Mouse (Mus musculus) heart, embryonic 15.5 days (tissue): ENCODE measurements around the gene Acvr1. TPM values are rescaled to one million over a fixed set of nuclear protein-coding genes. Genes with fewer than 3 reads are reported as not detected.

ENCODE experiments used
- ATAC-seq: fragments of 200-750 bp; cut with Nextera tagmentation; replicated peaks from 2 replicates; pipeline ENCODE4 v1.8.0; 2017; ENCODE audit warnings: low read depth, moderate TSS enrichment; ENCODE audit not compliant: insufficient number of reproducible peaks, insufficient read depth, low FRiP score
- H3K27ac ChIP-seq: fragments of 300-500 bp; sonication (generic); 2 replicates; pipeline ENCODE4 v1.5.1; 2015; ENCODE audit warnings: mild to moderate bottlenecking, inconsistent platforms
- H3K27me3 ChIP-seq: fragments of 300-500 bp; sonication (generic); 2 replicates; pipeline ENCODE4 v1.6.1; 2015; ENCODE audit warnings: inconsistent platforms
- H3K36me3 ChIP-seq: fragments of 300-500 bp; sonication (generic); 2 replicates; pipeline ENCODE4 v1.6.1; 2015; ENCODE audit warnings: mild to moderate bottlenecking, inconsistent platforms
- H3K4me1 ChIP-seq: fragments of 300-500 bp; sonication (generic); replicated peaks from 2 replicates; pipeline ENCODE4 v1.6.1; 2015; ENCODE audit warnings: inconsistent platforms
- H3K4me2 ChIP-seq: fragments of 300-500 bp; sonication (generic); 2 replicates; pipeline ENCODE4 v1.6.1; 2015; ENCODE audit warnings: inconsistent platforms, mild to moderate bottlenecking, moderate library complexity
- H3K4me3 ChIP-seq: fragments of 300-500 bp; sonication (generic); 2 replicates; pipeline ENCODE4 v1.5.1; 2015; ENCODE audit warnings: mild to moderate bottlenecking, inconsistent platforms
- H3K9ac ChIP-seq: fragments of 300-500 bp; sonication (generic); 2 replicates; pipeline ENCODE4 v1.6.1; 2015; ENCODE audit warnings: mild to moderate bottlenecking, inconsistent platforms
- H3K9me3 ChIP-seq: fragments of 300-500 bp; sonication (generic); replicated peaks from 2 replicates; pipeline ENCODE4 v1.6.1; 2016; ENCODE audit warnings: inconsistent platforms
- WGBS: fragments of 180-500 bp; shearing (Covaris S2); methylation state at CpG from one replicate; pipeline ENCODE4 v1.1.7; 2015; ENCODE audit warnings: mixed read lengths; 5-methylcytosine and 5-hydroxymethylcytosine counted together
- polyA plus RNA-seq: library from polyadenylated mRNA; unstranded; fragments of >200 nt; fragmentation: Nextera tagmentation; extraction: Ambion mirVana; gene quantifications from 2 replicates; pipeline ENCODE4 v1.2.1, GENCODE M21; 2015

The Acvr1 gene
- polyA plus RNA-seq, 1 experiment from 2014 or later, result 8.8 TPM

GRCm38 (mm10) chr2:58533521-58534001, 33.4 kb downstream of the Acvr1 start:
- Histone ChIP-seq H3K4me1 (peaks cover 86% of the 10 kb centered on the region), H3K36me3 (no peaks in the 10 kb centered on the region), H3K27me3 (no peaks in the 10 kb centered on the region), H3K27ac (peak overlapping the region; percentile 76), H3K9me3 (no peaks in the 10 kb centered on the region), H3K4me3 (no peak overlapping the region), H3K9ac (no peak overlapping the region), H3K4me2 (0 out of 2 replicates have a peak overlapping the region, but pooled peaks have one; percentile 2)
- ATAC-seq, result no peak
- WGBS, result 33% methylated on average over 7 of the region's 7 CpGs

- peak overlapping the region; percentile 35 for H3K4me2 ChIP-seq
- no peaks in the 10 kb centered on the region for H3K9me3 ChIP-seq
- ATAC-seq, result peak; percentile 86
- WGBS, result 16% methylated on average over 10 of the region's 10 CpGs
- H3K4me1 ChIP-seq, result peaks cover 90% of the 10 kb centered on the region
- H3K27ac ChIP-seq, result peak overlapping the region; percentile 76
- H3K36me3 ChIP-seq, result no peaks in the 10 kb centered on the region
- no peak overlapping the region for H3K9ac ChIP-seq
- 0 out of 2 replicates have a peak overlapping the region, but pooled peaks have one; percentile 1 for H3K4me3 ChIP-seq
- no peaks in the 10 kb centered on the region for H3K27me3 ChIP-seq
These were observed 34.6 kb downstream of the Acvr1 start for GRCm38 (mm10) chr2:58532260-58532850.

- no peak overlapping the region for H3K4me3 ChIP-seq
- ATAC-seq, result no peak
- 58% methylated on average over 4 of the region's 4 CpGs for WGBS
- no peak overlapping the region for H3K9ac ChIP-seq
- H3K27me3 ChIP-seq, result no peaks in the 10 kb centered on the region
- H3K4me2 ChIP-seq, result no peak overlapping the region
- no peaks in the 10 kb centered on the region for H3K36me3 ChIP-seq
- H3K27ac ChIP-seq, result peak overlapping the region; percentile 36
- H3K9me3 ChIP-seq, result no peaks in the 10 kb centered on the region
- peaks cover 76% of the 10 kb centered on the region for H3K4me1 ChIP-seq
These were observed 36.4 kb downstream of the Acvr1 start for GRCm38 (mm10) chr2:58530521-58530920.

- H3K9me3 ChIP-seq, result no peaks in the 10 kb centered on the region
- WGBS, result 41% methylated on average over 7 of the region's 7 CpGs
- peak overlapping the region; percentile 36; the same call in 1 of the 2 replicates for H3K27ac ChIP-seq
- peaks cover 74% of the 10 kb centered on the region for H3K4me1 ChIP-seq
- H3K36me3 ChIP-seq, result no peaks in the 10 kb centered on the region
- no peak overlapping the region for H3K4me2 ChIP-seq
- H3K27me3 ChIP-seq, result no peaks in the 10 kb centered on the region
- no peak overlapping the region for H3K4me3 ChIP-seq
- no peak overlapping the region for H3K9ac ChIP-seq
- ATAC-seq, result no peak
These were observed 37.0 kb downstream of the Acvr1 start for GRCm38 (mm10) chr2:58529860-58530440.

- Histone ChIP-seq H3K9ac (no peak overlapping the region), H3K36me3 (no peaks in the 10 kb centered on the region), H3K27ac (no peak overlapping the region; the same call in 1 of the 2 replicates), H3K4me2 (no peak overlapping the region), H3K4me3 (no peak overlapping the region), H3K9me3 (no peaks in the 10 kb centered on the region), H3K4me1 (peaks cover 72% of the 10 kb centered on the region), H3K27me3 (no peaks in the 10 kb centered on the region)
- no peak for ATAC-seq
- WGBS, result 73% methylated on average over 5 of the region's 5 CpGs
These were observed 37.6 kb downstream of the Acvr1 start for GRCm38 (mm10) chr2:58529384-58529783.

GRCm38 (mm10) chr2:58527786-58528185, 39.2 kb downstream of the Acvr1 start:
- Histone ChIP-seq H3K27me3 (no peaks in the 10 kb centered on the region), H3K36me3 (no peaks in the 10 kb centered on the region), H3K4me3 (no peak overlapping the region), H3K9me3 (no peaks in the 10 kb centered on the region), H3K4me2 (no peak overlapping the region), H3K4me1 (peaks cover 71% of the 10 kb centered on the region), H3K27ac (no peak overlapping the region), H3K9ac (no peak overlapping the region)
- no peak for ATAC-seq
- WGBS, result 86% methylated on average over 3 of the region's 3 CpGs

GRCm38 (mm10) chr2:58524356-58524755, 42.6 kb downstream of the Acvr1 start:
- no peak overlapping the region for H3K4me2 ChIP-seq
- H3K4me3 ChIP-seq, result no peak overlapping the region
- no peaks in the 10 kb centered on the region for H3K36me3 ChIP-seq
- peaks cover 68% of the 10 kb centered on the region for H3K4me1 ChIP-seq
- H3K9ac ChIP-seq, result no peak overlapping the region
- H3K9me3 ChIP-seq, result no peaks in the 10 kb centered on the region
- 76% methylated on average over 6 of the region's 6 CpGs for WGBS
- no peaks in the 10 kb centered on the region for H3K27me3 ChIP-seq
- no peak overlapping the region for H3K27ac ChIP-seq
- no peak for ATAC-seq

GRCm38 (mm10) chr2:58523894-58524293, 43.1 kb downstream of the Acvr1 start:
- Histone ChIP-seq H3K4me2 (no peak overlapping the region), H3K4me1 (peaks cover 70% of the 10 kb centered on the region), H3K36me3 (no peaks in the 10 kb centered on the region), H3K27me3 (no peaks in the 10 kb centered on the region), H3K27ac (no peak overlapping the region), H3K4me3 (no peak overlapping the region), H3K9ac (no peak overlapping the region), H3K9me3 (no peaks in the 10 kb centered on the region)
- 88% methylated on average over 5 of the region's 5 CpGs for WGBS
- no peak for ATAC-seq

- H3K27me3 ChIP-seq, result no peaks in the 10 kb centered on the region
- H3K4me1 ChIP-seq, result peaks cover 70% of the 10 kb centered on the region
- WGBS, result 61% methylated on average over 12 of the region's 12 CpGs
These were observed 43.9 kb downstream of the Acvr1 start for GRCm38 (mm10) chr2:58523097-58523496.

GRCm38 (mm10) chr2:58521621-58522020, 45.3 kb downstream of the Acvr1 start:
- Histone ChIP-seq H3K4me1 (peaks cover 76% of the 10 kb centered on the region), H3K36me3 (no peaks in the 10 kb centered on the region), H3K27me3 (no peaks in the 10 kb centered on the region), H3K9me3 (no peaks in the 10 kb centered on the region), H3K4me3 (no peak overlapping the region), H3K9ac (no peak overlapping the region), H3K4me2 (no peak overlapping the region), H3K27ac (peak overlapping the region; percentile 48)
- WGBS, result 72% methylated on average over 6 of the region's 6 CpGs
- ATAC-seq, result no peak

More at GRCm38 (mm10) chr2:58523097-58523496, 43.9 kb downstream of the Acvr1 start:
- no peak for ATAC-seq
- no peak overlapping the region for H3K4me2 ChIP-seq
- no peak overlapping the region for H3K4me3 ChIP-seq
- H3K9me3 ChIP-seq, result no peaks in the 10 kb centered on the region
- H3K27ac ChIP-seq, result 0 out of 2 replicates have a peak overlapping the region, but pooled peaks have one; percentile 4
- H3K9ac ChIP-seq, result no peak overlapping the region
- H3K36me3 ChIP-seq, result no peaks in the 10 kb centered on the region

- Histone ChIP-seq H3K9ac (no peak overlapping the region), H3K27me3 (no peaks in the 10 kb centered on the region), H3K4me3 (no peak overlapping the region), H3K4me1 (peaks cover 84% of the 10 kb centered on the region), H3K4me2 (no peak overlapping the region), H3K9me3 (no peaks in the 10 kb centered on the region), H3K27ac (peak overlapping the region; percentile 48), H3K36me3 (no peaks in the 10 kb centered on the region)
- 40% methylated on average over 9 of the region's 9 CpGs for WGBS
- ATAC-seq, result no peak
These were observed 46.2 kb downstream of the Acvr1 start for GRCm38 (mm10) chr2:58520727-58521126.

GRCm38 (mm10) chr2:58518517-58518916, 48.4 kb downstream of the Acvr1 start:
- no peak overlapping the region for H3K9ac ChIP-seq
- H3K36me3 ChIP-seq, result no peaks in the 10 kb centered on the region
- H3K4me2 ChIP-seq, result no peak overlapping the region
- no peaks in the 10 kb centered on the region for H3K9me3 ChIP-seq
- H3K4me3 ChIP-seq, result no peak overlapping the region
- no peak for ATAC-seq
- peak overlapping the region; percentile 58 for H3K27ac ChIP-seq
- peaks cover 80% of the 10 kb centered on the region for H3K4me1 ChIP-seq
- WGBS, result 83% methylated on average over 1 of the region's 1 CpGs
- no peaks in the 10 kb centered on the region for H3K27me3 ChIP-seq
